Mouse (Mus musculus) ES-CJ7 (cell line): ENCODE results near the gene Vars2.

Source experiments
- DNase-seq: peaks from one replicate; pipeline ENCODE4 v3.0.0; 2011; ENCODE audit warnings: low read depth, low spot score

Gene Vars2

DNA sequence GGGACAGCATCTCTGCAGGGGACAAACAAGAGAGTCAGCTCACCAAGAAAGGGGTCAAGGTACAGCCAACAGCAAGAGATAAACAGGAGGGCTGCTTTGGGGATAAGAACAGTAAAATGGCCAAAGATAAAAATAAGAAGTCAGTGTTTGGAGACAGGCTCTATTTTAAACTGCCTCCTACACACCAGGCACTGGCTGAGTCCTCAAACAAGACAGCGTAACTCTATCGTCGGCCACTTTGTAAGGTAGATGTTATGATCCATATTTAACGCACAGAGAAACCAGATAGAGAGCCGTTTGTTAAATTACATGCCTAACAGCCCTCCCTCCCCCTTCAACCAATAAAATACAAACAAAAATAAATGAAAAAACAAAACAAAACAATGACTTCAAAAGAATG is 26.5 kb upstream of the Vars2 start:
- no peak for DNase-seq

DNA sequence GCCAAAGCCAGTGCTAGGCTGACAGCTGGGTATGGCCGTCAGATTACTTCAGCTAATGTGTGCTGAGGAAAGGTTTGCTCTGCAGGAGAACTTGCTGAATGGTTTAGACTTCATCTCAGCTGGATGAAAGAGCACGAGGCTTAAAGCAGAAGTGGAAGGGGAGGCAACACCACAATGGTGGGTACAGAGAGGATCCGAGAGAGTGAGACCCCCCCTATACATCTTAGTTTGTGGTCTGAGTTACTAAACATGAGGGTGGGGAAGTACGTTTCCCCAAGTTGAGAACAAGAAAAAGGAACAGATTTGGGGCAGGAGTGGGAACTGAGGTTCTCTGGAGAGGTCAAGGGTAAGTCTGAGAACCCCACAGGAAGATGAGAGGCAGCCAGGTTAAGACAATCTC is 25.0 kb upstream of the Vars2 start:
- DNase-seq: no peak

GRCm38 (mm10) chr17:35691811-35692210 is 24.4 kb upstream of the Vars2 start:
- DNase-seq: no peak

- DNase-seq: no peak
Observed at GRCm38 (mm10) chr17:35689936-35690645, 22.7 kb upstream of the Vars2 start.

DNA sequence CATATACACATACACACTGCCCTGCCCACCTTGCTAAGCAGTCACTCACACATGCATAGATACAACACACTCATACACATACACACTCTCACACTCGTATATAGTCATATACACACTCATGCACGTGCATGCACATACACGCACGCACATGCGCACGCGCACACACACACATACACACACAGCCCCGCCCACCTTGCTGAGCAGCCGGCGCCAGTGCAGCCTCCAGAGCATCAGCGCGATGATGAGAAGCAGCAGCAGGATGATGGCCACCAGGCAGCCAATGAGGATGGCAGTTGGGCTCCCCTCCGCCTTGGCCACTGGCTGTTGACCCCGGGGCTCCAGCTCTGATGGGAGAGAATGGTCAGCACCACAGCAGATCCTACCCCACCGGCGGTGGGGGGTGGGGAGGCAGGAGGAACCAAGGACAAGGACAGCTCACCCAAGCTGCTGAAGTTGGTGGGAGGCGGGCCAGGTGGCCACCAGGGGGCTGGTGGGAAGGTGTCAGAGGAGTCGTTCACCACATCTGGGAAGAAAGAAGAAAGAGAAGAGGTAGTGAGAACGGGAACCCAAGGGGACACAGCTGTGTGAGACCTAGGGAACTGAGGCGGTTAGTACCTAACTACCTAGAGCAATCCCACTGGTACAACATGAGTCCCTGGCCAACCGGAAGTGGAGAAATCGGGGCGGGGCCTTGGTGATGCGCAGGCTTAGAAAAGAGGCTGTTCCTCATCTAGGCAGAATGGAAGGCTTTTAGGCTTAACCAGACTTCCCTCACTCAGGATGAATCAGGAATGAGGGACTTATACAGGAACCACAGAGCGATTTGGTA is 21.2 kb upstream of the Vars2 start:
- DNase-seq: peak; percentile 45

DNA sequence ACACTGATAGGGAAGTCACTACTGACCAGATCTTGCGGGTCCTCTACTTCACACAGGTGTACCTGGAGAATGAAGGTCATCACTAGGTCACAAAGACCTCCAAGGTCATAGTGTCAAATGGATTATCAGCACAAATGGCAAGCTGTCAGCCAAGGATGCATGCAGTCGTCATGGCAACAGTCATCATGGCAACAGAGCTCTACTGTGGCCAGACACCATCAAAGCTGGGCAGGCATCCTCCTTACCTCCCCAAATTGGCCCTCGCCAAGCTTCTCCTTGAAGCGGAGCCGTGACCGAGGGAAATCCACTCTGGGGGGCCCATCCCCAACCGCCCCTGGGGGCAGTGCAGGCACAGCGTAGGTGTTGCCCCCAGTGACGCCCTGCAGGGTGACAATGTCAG is 17.7 kb upstream of the Vars2 start:
- DNase-seq: peak; percentile 45

GRCm38 (mm10) chr17:35681986-35682385 is 14.6 kb upstream of the Vars2 start:
- no peak for DNase-seq

- peak; percentile 39 for DNase-seq
Observed at GRCm38 (mm10) chr17:35680591-35680990, 13.2 kb upstream of the Vars2 start.

DNA sequence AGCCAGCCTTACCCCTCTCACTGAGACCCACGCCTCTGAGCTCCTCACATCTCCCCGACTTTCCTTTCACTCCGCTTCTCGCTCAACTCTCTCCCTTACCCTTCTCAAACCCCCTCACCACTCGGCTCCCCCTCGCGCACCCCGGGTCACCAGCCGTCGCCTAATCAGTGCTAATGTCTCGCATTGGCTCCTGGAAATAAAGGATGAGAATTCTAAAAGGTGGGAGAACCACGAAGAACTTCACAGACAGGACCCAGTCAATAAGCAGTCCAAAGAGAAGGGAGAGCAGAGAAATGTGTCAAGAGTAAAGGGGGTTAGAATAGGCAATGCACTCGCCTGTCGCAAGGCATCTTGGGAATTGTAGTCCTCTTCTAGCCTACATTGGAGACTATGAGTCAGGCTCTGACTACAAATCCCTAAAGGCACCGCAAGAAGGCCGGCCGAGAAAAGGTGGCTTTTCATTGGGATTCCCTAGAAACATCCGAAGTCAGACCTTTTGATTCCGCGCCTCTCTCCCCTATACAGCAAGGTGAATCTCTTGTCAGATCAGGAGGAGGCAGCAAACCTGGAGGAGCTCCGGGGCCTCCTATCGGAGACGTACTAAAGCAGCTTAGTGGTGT is 6.1 kb upstream of the Vars2 start, which contains the start of gene Gtf2h4:
TSS of gene Gtf2h4 (minus strand) at position 324 of the 620 bp plus-strand sequence.
- DNase-seq: peak; percentile 97

DNA sequence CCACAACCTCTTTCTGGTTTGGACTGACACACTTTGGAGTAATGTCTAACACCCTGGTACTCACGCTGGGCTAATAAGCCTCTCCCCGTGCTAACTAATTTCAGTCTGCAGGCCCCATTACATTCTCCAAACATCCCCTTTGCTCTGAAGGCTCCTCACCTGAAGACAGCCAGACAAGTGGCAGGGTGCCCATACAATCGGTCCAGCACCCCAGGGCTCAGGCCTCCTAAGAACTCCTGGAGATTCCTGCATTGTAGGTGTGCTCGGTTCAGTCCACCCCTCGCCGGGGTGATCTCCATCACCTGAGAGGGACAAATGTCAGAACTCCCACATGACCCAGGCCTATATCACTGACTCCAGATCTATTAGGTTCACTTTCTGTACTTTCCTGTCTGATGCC is 5.1 kb upstream of the Vars2 start:
- no peak for DNase-seq

DNA sequence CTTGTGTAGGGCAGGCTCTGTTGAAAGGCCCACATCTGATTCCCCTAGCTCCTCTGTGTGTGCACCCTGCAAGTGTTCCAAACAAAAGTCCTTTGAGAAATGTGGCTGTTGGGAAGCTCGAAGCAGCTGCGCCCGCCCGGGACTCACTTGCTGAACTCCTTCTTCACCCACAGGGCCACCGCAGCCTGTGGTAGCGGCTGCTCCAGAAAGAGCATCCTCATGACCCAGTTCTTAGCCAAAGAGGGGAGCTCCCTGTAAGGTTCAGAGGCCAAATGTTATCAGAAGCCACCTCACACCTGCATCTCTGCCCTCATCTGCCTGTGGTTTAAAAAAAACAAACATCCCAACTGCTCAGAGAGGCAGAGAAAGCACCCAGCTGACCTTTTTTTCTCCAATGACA is 4.5 kb upstream of the Vars2 start:
- no peak for DNase-seq

- DNase-seq: no peak
Observed at GRCm38 (mm10) chr17:35669731-35670130, 2.3 kb upstream of the Vars2 start.

GRCm38 (mm10) chr17:35666851-35667256 is 538 bp downstream of the Vars2 start:
- peak; percentile 41 for DNase-seq

DNA sequence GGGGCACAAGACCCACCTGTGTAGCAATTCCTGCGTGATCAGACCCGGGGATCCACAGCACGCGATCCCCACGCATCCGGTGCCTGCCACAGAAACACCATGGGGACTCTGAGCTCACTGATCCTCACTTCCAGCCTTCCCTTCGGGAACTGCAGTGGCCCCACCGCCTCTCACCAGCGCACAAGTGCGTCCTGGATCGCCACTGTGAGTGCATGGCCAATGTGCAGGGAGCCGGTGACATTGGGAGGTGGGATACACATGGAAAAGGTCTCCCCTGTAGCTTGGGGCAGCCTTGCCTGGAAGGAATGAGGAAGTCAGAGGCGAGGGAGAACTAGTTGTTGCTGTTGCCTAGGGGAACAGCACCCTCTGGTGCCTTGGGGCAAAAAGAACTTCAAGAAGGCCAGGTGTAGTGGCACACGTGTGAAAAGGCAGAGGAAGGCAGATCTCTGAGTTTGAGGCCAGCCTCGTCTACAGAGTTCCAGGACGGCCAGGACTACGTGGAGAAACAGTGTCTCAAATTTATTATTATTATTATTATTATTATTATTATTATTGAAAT is 1.4 kb downstream of the Vars2 start:
- DNase-seq: peak; percentile 77

GRCm38 (mm10) chr17:35653086-35653485 is 14.3 kb downstream of the Vars2 start:
- peak; percentile 71 for DNase-seq

DNA sequence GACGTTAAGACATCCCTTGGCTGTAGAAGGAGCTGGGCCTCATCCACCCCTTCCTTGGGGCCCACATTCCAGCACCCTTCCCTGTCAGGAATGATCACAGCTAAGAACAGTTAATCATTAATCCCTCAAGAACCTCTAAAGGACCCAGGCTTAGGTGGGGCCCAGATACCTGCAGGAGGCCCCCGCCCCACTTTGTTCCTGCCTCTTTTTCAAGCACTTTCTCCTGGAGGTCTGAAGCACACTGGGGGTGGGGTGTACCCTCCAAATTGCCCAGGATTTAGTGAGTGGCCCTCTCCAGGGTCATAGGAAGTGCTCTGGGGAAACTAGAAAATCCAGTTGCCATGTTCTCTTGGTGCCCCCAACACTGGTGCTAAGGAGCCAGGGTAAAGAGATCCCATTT is 18.0 kb downstream of the Vars2 start:
- no peak for DNase-seq

- no peak for DNase-seq
Observed at GRCm38 (mm10) chr17:35643609-35644236, 23.7 kb downstream of the Vars2 start, which contains the start of gene Mucl3. Gene Mucl3, minus strand, starts transcription at chr17:35643695.

- DNase-seq: no peak
Observed at GRCm38 (mm10) chr17:35639352-35639751, 28.0 kb downstream of the Vars2 start.

DNA sequence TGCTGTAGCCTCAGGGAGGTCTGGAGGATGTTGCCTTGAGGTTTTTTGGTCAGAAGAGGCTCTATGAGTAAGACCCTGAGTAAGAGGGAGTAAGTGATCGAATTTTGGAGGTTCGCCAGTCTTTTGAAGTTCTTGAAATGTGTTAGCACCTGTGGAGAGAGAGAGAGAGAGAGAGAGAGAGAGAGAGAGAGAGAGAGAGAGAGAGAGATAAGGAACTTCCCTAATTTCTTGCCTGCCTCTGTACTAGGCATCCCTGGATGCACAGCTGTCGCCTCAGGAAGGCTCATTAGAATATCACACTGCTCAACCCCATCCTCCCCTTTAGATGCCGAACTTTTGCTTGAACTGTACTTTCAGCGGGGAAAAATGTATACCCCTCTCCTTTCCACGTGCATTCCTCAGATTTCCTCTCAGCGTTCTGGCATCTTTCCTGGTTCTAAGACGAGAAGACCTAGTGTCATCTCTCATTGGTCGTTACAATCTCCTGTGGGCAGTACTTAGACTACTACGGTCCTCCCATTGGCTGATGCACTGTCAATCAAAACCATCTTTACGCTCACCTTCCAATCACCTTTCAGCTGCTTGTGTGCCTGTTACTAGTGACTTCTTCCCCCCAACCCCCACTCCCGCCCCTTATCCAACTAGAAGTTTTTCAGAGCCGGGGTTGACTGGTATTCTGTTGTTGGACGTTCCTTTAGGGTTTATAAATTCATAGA is 28.8 kb downstream of the Vars2 start:
- DNase-seq: peak; percentile 93

- peak; percentile 72 for DNase-seq
Observed at GRCm38 (mm10) chr17:35636363-35636762, 31.0 kb downstream of the Vars2 start.

GRCm38 (mm10) chr17:35635699-35636111 is 31.7 kb downstream of the Vars2 start:
- peak; percentile 82 for DNase-seq
